Mouse (Mus musculus) ES-Bruce4 (cell line): Measurements from ENCODE around the gene Gse1. TPM values are rescaled to one million over a fixed set of nuclear protein-coding genes. Genes with fewer than 3 reads are reported as not detected.
"Not testable (repeated sequence)": the region's sequence is repeated elsewhere in the genome, so short reads cannot be mapped to it uniquely, and the experiment has no call there.

Experiments
- H3K27ac ChIP-seq: 2 replicates; pipeline ENCODE4 v1.5.1; 2012; ENCODE audit warnings: low read length, inconsistent platforms; ENCODE audit not compliant: insufficient read depth
- H3K27me3 ChIP-seq: 2 replicates; pipeline ENCODE4 v1.6.1; 2012; ENCODE audit warnings: mild to moderate bottlenecking, low read length, inconsistent platforms; ENCODE audit not compliant: control insufficient read depth, poor library complexity, insufficient read depth, severe bottlenecking
- H3K36me3 ChIP-seq: 2 replicates; pipeline ENCODE4 v1.6.1; 2012; ENCODE audit warnings: inconsistent platforms, mild to moderate bottlenecking, low read length, moderate library complexity; ENCODE audit not compliant: control insufficient read depth, poor library complexity, insufficient read depth, severe bottlenecking
- H3K4me1 ChIP-seq: one replicate; pipeline ENCODE4 v1.8.1; 2011; ENCODE audit warnings: low read length; ENCODE audit not compliant: control insufficient read depth, insufficient read depth
- H3K4me3 ChIP-seq: 2 replicates; pipeline ENCODE4 v1.5.1; 2011; ENCODE audit warnings: low read depth, mild to moderate bottlenecking, low read length
- H3K9ac ChIP-seq: 2 replicates; pipeline ENCODE4 v1.6.1; 2012; ENCODE audit warnings: low read depth, mild to moderate bottlenecking, inconsistent platforms; ENCODE audit not compliant: poor library complexity, severe bottlenecking
- H3K9me3 ChIP-seq: replicated peaks from 2 replicates; pipeline ENCODE4 v1.6.1; 2012; ENCODE audit warnings: mild to moderate bottlenecking, low read length, inconsistent platforms; ENCODE audit not compliant: control insufficient read depth, poor library complexity, insufficient read depth, severe bottlenecking
- CTCF ChIP-seq: IDR thresholded peaks from one replicate; pipeline ENCODE4 v1.8.1; 2011; ENCODE audit warnings: low read depth, low read length
- EP300 ChIP-seq: IDR thresholded peaks from 2 replicates; pipeline ENCODE4 v1.6.1; 2011; ENCODE audit warnings: low read depth, low read length; ENCODE audit not compliant: insufficient read depth
- POLR2A ChIP-seq: IDR thresholded peaks from one replicate; pipeline ENCODE4 v1.8.1; 2011; ENCODE audit warnings: low read length; ENCODE audit not compliant: insufficient read depth
- polyA plus RNA-seq: library from polyadenylated mRNA; stranded (reverse); fragments of >200 nt; gene quantifications from 2 replicates; pipeline ENCODE4 v1.2.4, GENCODE M21; 2011; ENCODE audit warnings: low read depth; ENCODE audit not compliant: missing spikeins, insufficient read depth, insufficient read length

The Gse1 gene
- polyA plus RNA-seq, 1 experiment = 31.8 TPM

- H3K4me1 ChIP-seq = peaks cover 28% of the 10 kb centered on the region
- H3K36me3 ChIP-seq = no peaks in the 10 kb centered on the region
- H3K27ac ChIP-seq = peak overlapping the region; percentile 71
These were observed 104.3 kb downstream of the Gse1 start for GRCm38 (mm10) chr8:120332379-120333229.

GRCm38 (mm10) chr8:120333681-120334080, 105.4 kb downstream of the Gse1 start:
- peaks cover 29% of the 10 kb centered on the region for H3K4me1 ChIP-seq
- H3K9me3 ChIP-seq = no peaks in the 10 kb centered on the region
- H3K27me3 ChIP-seq = no peaks in the 10 kb centered on the region
- H3K9ac ChIP-seq = no peak overlapping the region
- TF ChIP-seq POLR2A = no peak
- peak; percentile 84 for TF ChIP-seq EP300
- no peaks in the 10 kb centered on the region for H3K36me3 ChIP-seq
- no peak overlapping the region for H3K4me3 ChIP-seq
- peak overlapping the region; percentile 84 for H3K27ac ChIP-seq

More at GRCm38 (mm10) chr8:120332379-120333229, 104.3 kb downstream of the Gse1 start:
- no peaks in the 10 kb centered on the region for H3K27me3 ChIP-seq
- no peaks in the 10 kb centered on the region for H3K9me3 ChIP-seq
- H3K4me3 ChIP-seq = no peak overlapping the region
- TF ChIP-seq EP300 (no peak), CTCF (peak; percentile 51)
- no peak overlapping the region; the same call in 1 of the 2 replicates for H3K9ac ChIP-seq

GRCm38 (mm10) chr8:120334261-120334660, 106.0 kb downstream of the Gse1 start:
- Histone ChIP-seq H3K4me1 (peaks cover 27% of the 10 kb centered on the region), H3K27ac (peak overlapping the region; percentile 99)
- not testable (repeated sequence) for H3K4me3 ChIP-seq, H3K9ac ChIP-seq, H3K27me3 ChIP-seq, H3K36me3 ChIP-seq, H3K9me3 ChIP-seq
- peak; percentile 88 for TF ChIP-seq EP300

GRCm38 (mm10) chr8:120334878-120335261, 106.6 kb downstream of the Gse1 start:
- H3K36me3 ChIP-seq = no peaks in the 10 kb centered on the region
- peaks cover 27% of the 10 kb centered on the region for H3K4me1 ChIP-seq
- no peaks in the 10 kb centered on the region for H3K27me3 ChIP-seq
- peak overlapping the region; percentile 63; the same call in 1 of the 2 replicates for H3K9ac ChIP-seq
- 0 out of 2 replicates have a peak, but pooled peaks cover 5% of the 10 kb centered on the region for H3K9me3 ChIP-seq
- peak overlapping the region; percentile 99 for H3K27ac ChIP-seq
- TF ChIP-seq CTCF = no peak
- peak; percentile 96 for TF ChIP-seq EP300
- TF ChIP-seq POLR2A = no peak
- H3K4me3 ChIP-seq = no peak overlapping the region

- H3K9ac ChIP-seq = peak overlapping the region; percentile 63
- peaks cover 27% of the 10 kb centered on the region for H3K4me1 ChIP-seq
- H3K9me3 ChIP-seq = 0 out of 2 replicates have a peak, but pooled peaks cover 5% of the 10 kb centered on the region
- H3K4me3 ChIP-seq = peak overlapping the region; percentile 43
- peak overlapping the region; percentile 96 for H3K27ac ChIP-seq
- no peaks in the 10 kb centered on the region for H3K27me3 ChIP-seq
- no peak for TF ChIP-seq CTCF
- no peak for TF ChIP-seq POLR2A
- TF ChIP-seq EP300 = no peak
- H3K36me3 ChIP-seq = no peaks in the 10 kb centered on the region
These were observed 107.2 kb downstream of the Gse1 start for GRCm38 (mm10) chr8:120335262-120336086.

- Histone ChIP-seq H3K36me3 (no peaks in the 10 kb centered on the region), H3K27me3 (no peaks in the 10 kb centered on the region), H3K27ac (peak overlapping the region; percentile 96), H3K9me3 (0 out of 2 replicates have a peak, but pooled peaks cover 5% of the 10 kb centered on the region), H3K4me1 (peaks cover 30% of the 10 kb centered on the region), H3K9ac (peak overlapping the region; percentile 63), H3K4me3 (peak overlapping the region; percentile 43)
- no peak for TF ChIP-seq POLR2A
- peak; percentile 93 for TF ChIP-seq EP300
These were observed 107.8 kb downstream of the Gse1 start for GRCm38 (mm10) chr8:120336087-120336380.
